Mouse (Mus musculus) ES-Bruce4 (cell line): ENCODE results near the gene Vmn2r22.

Experiments used
- CTCF ChIP-seq: IDR thresholded peaks from one replicate; pipeline ENCODE4 v1.8.1; 2011; ENCODE audit warnings: low read depth, low read length
- POLR2A ChIP-seq: IDR thresholded peaks from one replicate; pipeline ENCODE4 v1.8.1; 2011; ENCODE audit warnings: low read length; ENCODE audit not compliant: insufficient read depth

- no peak for TF ChIP-seq CTCF
- no peak for TF ChIP-seq POLR2A
These were observed 6.5 kb upstream of the Vmn2r22 start for GRCm38 (mm10) chr6:123657040-123657439.
